Mouse (Mus musculus) kidney, adult 11 months (tissue): ENCODE measurements at regions not wholly inside any gene's neighbourhood (a gene's known extent, or its start where the extent isn't known, plus 50 kb on each side); places are given as distances from the start of the nearest gene placed in this dataset.

Experiments
- DNase-seq: peaks from one replicate; pipeline ENCODE4 v3.0.0; 2022

DNA sequence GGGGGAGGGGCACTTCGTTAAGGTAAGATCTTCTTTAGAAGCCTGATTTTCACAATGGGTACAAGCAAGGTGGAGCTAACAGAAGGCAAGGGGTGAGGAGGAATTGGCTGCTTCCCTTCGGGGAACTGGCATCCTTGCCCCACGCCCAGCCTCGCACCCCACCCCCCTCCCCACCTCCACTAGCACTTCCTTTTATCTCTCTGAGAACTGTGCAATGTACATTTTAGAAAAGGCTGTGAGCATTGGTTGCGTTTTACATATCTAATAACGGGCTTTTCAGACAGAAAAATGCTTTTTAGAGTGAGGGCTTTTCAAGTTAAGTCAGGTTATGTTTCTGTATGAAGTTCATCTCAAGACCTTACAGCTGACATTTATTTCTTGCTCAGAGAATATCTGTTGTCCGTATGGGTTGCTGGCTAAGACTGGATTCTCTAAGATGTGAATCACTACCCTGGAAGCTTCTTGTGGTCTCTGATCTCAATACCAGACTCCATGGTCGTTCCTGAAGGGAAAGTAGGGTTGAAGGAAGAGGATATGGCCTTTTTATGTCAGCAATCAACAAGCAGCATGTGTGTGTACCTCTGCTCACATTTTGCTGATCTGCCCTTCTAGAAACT is 199.1 kb downstream of the Klf6 start:
- DNase-seq, result no peak

GRCm38 (mm10) chr13:6062305-6062704 is 201.0 kb downstream of the Klf6 start:
- no peak for DNase-seq

GRCm38 (mm10) chr13:6062729-6063386 is 201.6 kb downstream of the Klf6 start:
- no peak for DNase-seq

GRCm38 (mm10) chr13:6076978-6077825 is 215.9 kb downstream of the Klf6 start:
- DNase-seq, result no peak

DNA sequence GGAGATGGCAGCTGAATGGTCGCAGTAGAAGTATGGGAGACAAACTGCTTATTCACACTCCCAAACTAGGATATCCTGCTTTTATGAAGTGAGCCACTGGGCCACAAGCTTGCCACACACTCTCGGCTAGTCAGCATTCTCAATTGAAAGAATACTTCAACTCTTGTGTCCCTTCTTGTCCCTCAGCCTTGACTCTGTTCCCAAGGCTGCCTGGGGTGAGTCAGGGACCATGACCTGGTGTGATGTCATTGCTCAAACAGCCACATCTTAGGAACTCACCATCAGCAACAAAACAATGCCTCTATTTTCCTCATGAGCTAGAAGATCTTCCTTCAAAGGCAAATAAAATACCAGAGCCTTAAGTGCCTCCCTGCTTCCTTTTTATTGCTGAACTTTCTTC is 224.6 kb downstream of the Klf6 start:
- no peak for DNase-seq

GRCm38 (mm10) chr13:6109018-6109657 is 247.9 kb downstream of the Klf6 start:
- no peak for DNase-seq

GRCm38 (mm10) chr13:6119703-6120102 is 258.4 kb downstream of the Klf6 start:
- DNase-seq, result no peak

DNA sequence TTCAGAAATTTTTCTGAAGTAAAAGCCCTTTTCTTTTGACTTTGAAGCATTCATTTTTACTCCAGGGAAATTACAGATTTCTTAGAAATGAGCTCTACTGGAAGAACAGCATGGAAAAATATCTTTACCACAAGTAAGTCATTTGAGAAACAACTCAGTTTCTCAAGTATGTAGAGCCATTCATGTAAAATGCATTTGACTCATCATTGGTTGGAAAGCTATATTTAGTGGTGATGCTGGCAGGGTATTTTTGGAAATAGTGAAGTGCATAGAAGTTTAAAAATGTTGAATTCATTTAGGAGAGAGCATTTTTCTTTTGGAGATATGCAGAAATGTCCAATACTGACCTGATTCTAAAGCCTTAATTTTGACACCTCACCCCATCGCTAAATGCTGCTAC is 266.0 kb downstream of the Klf6 start:
- DNase-seq, result no peak

DNA sequence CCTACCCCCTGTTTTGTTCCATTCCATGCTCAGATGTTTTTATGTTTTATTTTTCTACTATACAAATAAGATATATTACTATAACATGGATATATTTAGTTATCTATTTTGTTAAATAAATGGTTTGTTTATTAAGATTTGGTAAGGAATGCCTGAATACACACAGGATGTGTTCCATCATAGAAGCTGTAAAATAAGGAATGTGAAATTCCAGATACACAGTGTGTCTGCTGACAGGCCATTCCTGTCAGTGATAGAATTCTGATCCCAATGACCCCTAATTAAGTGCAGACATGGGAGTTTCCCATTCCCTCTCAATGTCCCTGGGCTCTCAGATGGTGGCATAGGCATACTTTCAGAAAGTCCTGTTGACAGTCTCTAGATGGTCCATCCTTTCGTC is 267.6 kb downstream of the Klf6 start:
- no peak for DNase-seq

DNA sequence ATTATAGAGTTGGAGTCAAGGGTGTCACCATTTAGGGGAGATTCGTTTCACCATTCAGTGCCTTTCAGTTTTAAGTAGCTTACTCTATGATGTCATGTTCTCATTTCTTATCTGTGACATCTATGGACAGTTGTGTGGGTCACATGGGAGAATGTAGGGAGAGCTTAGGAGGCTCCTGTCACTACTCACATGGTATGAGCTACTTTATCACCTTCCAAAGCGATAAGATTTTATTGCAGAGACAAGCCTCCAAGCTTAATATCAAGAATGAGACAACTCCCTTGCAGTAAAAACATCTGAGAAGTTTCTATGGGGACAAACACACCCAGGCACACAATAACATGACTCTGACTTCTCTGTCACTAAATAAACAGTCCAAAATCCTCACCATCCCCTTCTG is 270.1 kb downstream of the Klf6 start:
- DNase-seq, result no peak

- DNase-seq, result no peak
These were observed 275.9 kb downstream of the Klf6 start for GRCm38 (mm10) chr13:6137170-6137569.

- DNase-seq, result no peak
These were observed 281.5 kb downstream of the Klf6 start for GRCm38 (mm10) chr13:6142771-6143170.

- DNase-seq, result no peak
These were observed 292.4 kb downstream of the Klf6 start for GRCm38 (mm10) chr13:6153657-6154056.

DNA sequence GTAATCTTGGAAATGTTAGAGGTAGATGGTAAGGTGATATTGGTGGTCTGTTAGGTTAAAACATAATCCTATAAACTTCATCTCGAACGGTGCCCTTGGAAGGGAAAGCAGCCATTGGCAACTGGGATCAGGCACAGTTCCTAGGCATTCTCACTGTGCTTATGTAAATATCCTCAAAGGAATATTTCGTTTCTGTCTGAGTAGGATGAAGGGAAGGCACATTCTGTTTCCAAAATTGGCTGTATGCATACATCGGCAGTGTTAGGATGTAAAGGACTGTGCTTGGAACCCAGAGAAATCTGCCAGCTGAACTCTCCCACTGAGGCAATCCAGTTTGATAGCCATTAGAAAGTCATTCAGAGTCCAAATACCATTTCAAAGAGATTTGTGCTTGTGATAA is 294.9 kb downstream of the Klf6 start:
- DNase-seq, result no peak

GRCm38 (mm10) chr13:6157029-6157428 is 295.7 kb downstream of the Klf6 start:
- DNase-seq, result no peak

DNA sequence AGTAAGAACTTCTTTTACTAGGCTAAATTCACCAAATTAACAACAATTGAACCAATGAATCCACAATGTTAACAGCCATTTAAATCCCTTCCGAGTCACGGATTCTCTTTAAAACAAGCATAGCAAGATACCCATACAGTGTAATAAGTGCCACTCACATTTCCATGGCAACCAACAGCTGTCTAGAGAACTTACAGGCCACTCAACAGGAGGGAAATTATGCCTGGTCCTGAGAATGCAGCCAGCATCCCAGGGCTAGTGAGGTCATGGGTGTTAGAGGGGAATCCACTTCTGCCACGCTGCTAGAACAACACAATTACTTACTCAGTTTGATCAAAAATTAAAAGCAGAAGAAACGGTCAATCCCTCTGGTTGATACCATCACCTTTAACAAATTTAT is 296.7 kb downstream of the Klf6 start:
- no peak for DNase-seq

DNA sequence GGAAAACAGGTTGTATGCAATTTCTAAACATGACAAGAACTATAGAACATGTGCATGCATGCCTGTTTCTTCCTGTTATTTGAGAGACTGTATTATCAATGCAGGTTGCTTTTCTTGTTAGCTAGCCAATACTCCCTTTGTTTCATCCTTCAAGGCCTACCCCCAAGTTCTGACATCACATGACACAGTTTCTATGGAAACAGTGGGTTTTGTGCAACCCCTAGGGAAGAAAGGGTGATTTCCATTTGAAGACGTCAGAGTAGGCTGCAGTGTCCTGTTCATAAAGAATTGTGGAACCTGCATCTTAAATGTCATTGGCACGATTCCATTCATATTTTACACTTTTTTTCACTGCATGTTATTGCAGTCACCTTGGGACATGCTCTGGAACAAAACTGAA is 298.1 kb downstream of the Klf6 start:
- no peak for DNase-seq

- no peak for DNase-seq
These were observed 304.6 kb downstream of the Klf6 start for GRCm38 (mm10) chr13:6165916-6166315.

DNA sequence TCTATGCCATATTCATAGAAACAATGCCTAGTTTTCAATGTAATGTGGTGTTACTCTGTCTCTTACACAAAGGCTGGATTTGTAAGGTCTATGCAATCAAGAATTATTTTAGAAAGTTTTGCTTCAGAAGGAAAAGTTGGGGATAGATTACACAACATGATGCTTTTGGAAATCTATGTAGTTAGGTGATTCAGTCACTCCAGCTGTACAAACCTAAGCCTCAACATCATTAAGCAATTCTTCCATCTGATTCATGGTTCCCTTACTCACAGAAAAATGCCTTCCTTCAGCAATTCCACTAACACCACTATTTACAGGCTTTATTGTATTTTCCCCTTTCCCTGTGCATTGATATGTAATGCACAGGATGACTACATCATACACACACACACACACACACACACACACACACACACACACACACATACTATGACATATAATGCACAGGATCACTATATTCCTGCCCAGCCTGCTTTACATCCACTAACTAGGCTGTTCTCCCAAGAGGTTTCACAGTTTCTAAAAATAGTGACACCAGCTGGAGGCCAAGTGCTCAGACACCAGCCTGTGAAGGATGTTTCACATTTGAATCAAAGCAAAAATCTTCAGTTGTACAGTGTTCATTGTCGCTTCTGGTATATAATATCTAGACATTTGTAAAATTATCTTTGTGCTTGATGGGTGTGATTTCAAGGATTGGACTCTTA is 305.9 kb downstream of the Klf6 start:
- DNase-seq, result no peak

DNA sequence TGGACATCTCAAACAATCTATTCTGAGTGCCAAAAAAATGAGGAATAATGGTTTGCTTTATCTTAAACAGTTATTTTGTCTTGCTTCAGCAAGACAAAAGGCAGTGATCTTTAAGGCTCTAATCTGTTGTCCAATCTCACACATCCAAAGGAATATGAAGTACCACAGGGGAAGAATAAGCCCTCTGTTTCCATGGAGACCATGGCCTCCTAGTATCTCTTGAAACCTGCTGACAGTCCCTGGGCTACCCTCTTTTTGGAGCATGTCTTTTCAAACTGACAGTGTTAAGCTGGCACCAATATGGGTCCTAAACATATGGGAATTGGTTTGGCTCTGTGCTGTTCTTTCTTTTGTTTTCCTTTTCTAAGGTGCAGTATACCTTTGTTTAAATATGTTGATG is 311.8 kb downstream of the Klf6 start:
- no peak for DNase-seq

DNA sequence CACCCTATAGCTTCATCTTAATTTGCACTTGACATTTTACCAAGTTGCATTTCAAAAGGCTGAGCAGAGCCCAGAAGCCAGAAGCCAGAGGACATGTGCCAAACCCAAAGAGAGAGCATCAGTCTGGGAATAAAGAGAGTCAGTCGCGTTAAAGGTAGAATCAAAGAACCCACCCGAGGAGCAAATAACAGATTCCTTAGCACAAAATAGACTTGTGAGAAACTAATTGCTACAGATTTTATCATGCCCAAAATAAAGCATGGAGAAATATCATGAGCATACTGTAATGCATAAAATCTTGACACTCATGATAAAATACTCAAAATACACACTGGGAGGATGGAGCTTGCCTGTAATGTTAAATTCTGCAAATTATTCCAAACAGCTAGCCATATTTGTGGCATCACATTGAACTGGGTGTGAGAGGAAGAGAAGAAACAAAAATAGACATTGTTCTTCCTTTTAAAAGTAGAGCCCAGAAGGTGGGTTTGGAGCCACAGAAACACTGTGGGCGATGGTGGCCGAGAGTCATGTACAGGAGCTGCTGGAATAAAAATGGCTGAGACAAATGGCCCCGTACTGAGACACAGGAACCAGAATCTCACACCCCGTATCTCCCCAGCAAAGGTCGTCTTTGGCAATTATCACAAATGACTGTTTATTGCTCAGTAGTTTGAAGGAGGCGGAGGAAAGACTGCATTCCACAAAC is 317.2 kb downstream of the Klf6 start:
- no peak for DNase-seq

DNA sequence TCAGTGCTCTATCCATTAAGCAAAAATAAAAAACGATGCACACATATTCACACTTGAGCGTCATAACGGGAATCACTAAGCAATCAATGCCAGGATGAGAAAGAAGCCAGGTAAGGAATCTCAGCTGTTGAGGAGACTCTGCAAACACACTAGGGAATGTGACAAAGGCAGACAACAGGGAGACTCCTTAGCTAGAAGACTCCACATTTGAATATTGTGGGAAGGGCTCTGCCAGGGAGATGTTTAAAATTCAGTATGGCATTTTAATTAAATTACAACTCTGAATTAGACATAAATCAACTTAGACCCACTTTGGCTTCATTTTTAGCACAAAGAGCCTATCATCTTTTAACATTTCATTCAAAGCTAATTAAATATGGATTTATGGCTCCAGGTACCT is 327.9 kb downstream of the Klf6 start:
- no peak for DNase-seq
